Mouse (Mus musculus): ENCODE measurements at regions not wholly inside any gene's neighbourhood (a gene's known extent, or its start where the extent isn't known, plus 50 kb on each side); places are given as distances from the start of the nearest gene placed in this dataset.

DNA sequence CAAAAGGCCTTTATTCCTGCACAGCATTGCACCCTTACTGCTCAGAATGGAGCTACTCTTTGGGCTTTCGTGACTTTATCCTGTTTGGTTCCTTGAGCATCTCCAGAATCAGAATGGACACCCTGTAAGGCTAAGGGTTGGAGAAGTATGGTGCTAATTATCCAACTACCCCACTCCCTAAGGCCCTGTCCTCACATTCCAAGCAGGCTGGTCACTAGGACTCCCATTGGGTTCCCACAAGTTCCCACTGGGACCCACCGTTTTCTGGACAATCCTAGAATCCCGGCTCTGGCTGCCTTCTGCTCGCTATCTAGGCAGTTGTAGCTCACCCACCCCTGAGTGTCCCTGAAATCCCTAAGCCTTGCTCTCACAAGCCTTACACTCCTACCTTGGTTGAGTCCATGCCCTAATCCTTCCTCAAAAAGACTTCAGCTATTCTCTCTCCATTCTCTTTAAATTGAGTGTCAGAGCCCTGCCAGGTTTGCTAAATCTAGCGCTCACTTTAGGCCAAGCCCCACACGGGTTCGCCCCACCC, 146.1 kb downstream of the Efcab1 start:
- no peaks in the 10 kb centered on the region for H3K27me3 ChIP-seq (replicated peaks; ENCODE audit: insufficient read depth, low read length)
- no peaks in the 10 kb centered on the region for H3K9me3 ChIP-seq (ENCODE audit: low read length)
- no peak for DNase-seq (ENCODE audit: low spot score)
- no peaks in the 10 kb centered on the region for H3K36me3 ChIP-seq (ENCODE audit: insufficient read depth, low read length)
- no peaks in the 10 kb centered on the region; the same call in 1 of the 2 replicates for H3K4me1 ChIP-seq (ENCODE audit: insufficient read depth, low read depth, low read length)
- H3K27ac ChIP-seq (ENCODE audit: low read length) = no peak overlapping the region
- ATAC-seq = no peak
- 30% methylated on average over 7 of the region's 7 CpGs for WGBS
- no peak overlapping the region for H3K4me3 ChIP-seq (ENCODE audit: low read depth, low read length)
- H3K4me2 ChIP-seq (replicated peaks; ENCODE audit: low read depth, low read length) = no peak overlapping the region
- no peak overlapping the region for H3K9ac ChIP-seq (replicated peaks; ENCODE audit: low read depth)
- TF ChIP-seq CTCF (IDR thresholded peaks at IDR 0.05) (no peak), EP300 (IDR thresholded peaks at IDR 0.05) (no peak)

DNA sequence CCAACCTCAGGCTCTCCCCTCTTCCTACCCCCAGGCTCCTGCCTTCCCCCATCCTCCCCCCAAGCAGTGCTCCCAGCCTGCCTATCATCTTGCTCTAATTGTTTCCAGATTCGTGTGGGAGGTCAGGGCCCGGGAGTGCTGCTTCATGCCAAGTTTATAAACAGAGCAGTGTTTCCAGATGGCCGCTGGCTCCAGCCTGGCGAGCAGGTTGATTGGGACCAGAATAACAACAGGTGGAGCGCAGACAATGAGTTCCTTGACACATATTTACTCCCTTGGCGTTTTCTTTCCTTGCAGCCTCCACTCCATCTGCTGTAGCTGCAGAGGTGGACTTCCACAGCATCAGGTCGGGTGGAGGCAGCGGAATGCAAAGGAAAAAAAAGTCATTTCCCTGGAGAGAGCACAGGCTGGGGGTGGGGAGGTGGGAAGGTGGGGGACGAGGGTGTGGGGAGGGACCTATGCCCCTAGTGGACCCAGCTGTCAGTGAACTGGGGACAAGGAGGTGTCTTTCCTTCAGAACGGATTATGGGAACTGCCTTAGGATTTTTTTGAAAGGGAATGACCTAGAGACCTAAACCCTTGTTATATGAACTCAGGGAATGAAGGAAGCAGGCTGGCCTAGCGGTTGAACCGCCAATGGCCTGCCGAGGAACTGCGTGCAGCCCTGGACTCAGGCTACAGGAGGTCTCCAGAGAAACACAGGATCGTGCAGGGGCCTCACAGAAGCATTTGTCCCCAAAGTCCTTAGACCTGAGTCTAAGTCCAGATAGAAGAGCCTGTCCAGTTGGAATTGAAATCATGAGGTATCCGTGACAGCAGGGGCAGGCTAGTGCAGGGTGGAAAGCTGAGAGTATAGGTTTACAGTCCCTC, 146.8 kb downstream of the Efcab1 start:
- H3K36me3 ChIP-seq (ENCODE audit: insufficient read depth, low read length) = no peaks in the 10 kb centered on the region
- H3K9me3 ChIP-seq (ENCODE audit: low read length) = no peaks in the 10 kb centered on the region
- H3K4me3 ChIP-seq (ENCODE audit: low read depth, low read length) = no peak overlapping the region
- H3K4me2 ChIP-seq (replicated peaks; ENCODE audit: low read depth, low read length) = no peak overlapping the region; the same call in 1 of the 2 replicates
- WGBS = 13% methylated on average over 16 of the region's 16 CpGs
- H3K4me1 ChIP-seq (ENCODE audit: insufficient read depth, low read depth, low read length) = no peaks in the 10 kb centered on the region; the same call in 1 of the 2 replicates
- no peak overlapping the region for H3K9ac ChIP-seq (replicated peaks; ENCODE audit: low read depth)
- H3K27ac ChIP-seq (ENCODE audit: low read length) = no peak overlapping the region
- no peak for TF ChIP-seq EP300 (IDR thresholded peaks at IDR 0.05)
- no peak for TF ChIP-seq CTCF (IDR thresholded peaks at IDR 0.05)
- no peaks in the 10 kb centered on the region for H3K27me3 ChIP-seq (replicated peaks; ENCODE audit: insufficient read depth, low read length)
- DNase-seq (ENCODE audit: low spot score) (peak; percentile 33), ATAC-seq (peak; percentile 50)

DNA sequence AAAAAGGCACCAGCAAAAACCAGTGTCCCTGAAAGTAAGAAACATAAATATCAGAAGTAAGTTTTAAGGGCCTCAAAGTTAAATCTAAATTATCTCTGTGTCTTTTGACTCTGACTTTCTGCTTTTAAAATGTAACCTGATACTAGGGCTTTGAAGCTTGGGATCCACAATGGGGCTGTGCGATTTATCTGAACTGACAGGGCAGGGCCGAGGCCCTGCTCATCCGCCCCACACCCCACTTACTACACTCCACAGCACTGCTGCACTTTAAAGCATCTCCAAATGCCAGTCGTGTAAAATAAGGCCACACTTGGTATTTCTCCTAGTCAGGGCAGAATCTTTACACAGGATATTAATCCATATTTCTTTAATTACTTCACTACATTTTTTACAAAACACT, 147.4 kb downstream of the Efcab1 start:
- Histone ChIP-seq H3K9ac (replicated peaks; ENCODE audit: low read depth) (no peak overlapping the region), H3K9me3 (ENCODE audit: low read length) (no peaks in the 10 kb centered on the region), H3K4me2 (replicated peaks; ENCODE audit: low read depth, low read length) (no peak overlapping the region), H3K27ac (ENCODE audit: low read length) (no peak overlapping the region), H3K27me3 (replicated peaks; ENCODE audit: insufficient read depth, low read length) (no peaks in the 10 kb centered on the region), H3K4me1 (ENCODE audit: insufficient read depth, low read depth, low read length) (no peaks in the 10 kb centered on the region; the same call in 1 of the 2 replicates), H3K4me3 (ENCODE audit: low read depth, low read length) (no peak overlapping the region), H3K36me3 (ENCODE audit: insufficient read depth, low read length) (no peaks in the 10 kb centered on the region)
- no peak for ATAC-seq
- WGBS = 45% methylated on average over 4 of the region's 4 CpGs
- no peak for DNase-seq (ENCODE audit: low spot score)
- TF ChIP-seq EP300 (IDR thresholded peaks at IDR 0.05) (no peak), CTCF (IDR thresholded peaks at IDR 0.05) (no peak)

DNA sequence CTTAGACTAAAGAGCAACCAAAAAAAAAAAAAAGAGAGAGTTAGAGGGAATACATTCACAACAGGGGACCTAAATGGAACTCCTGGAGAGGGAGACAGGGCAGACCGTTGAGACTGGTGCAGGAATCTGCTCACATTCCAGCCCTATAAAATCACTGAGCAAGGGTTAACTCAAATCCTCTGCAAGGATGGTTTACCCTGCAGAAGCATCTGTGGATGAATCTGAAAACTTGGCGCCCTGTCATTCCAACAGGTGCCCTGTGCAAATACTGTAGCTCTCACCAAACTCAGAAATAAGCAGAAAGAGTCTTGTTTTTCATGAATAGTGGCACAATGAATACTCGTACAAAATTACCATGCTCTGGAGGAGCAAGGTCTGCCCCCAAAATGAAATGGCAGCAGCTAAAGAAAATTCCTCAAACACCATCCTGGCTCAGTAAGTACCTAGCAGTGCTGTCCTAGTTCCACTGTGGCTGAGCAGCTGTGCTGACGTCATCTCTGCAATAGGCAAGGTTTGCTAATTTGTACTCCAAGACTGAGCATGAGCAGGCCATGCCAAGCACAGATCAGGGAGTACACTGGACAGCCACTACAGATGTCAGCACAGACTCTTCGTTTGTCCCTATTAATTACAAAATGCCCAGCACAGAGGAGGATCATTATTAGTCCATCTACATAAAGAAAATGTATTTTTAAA, 148.0 kb downstream of the Efcab1 start:
- WGBS = 55% methylated on average over 5 of the region's 5 CpGs
- Histone ChIP-seq H3K4me2 (replicated peaks; ENCODE audit: low read depth, low read length) (no peak overlapping the region), H3K4me1 (ENCODE audit: insufficient read depth, low read depth, low read length) (no peaks in the 10 kb centered on the region; the same call in 1 of the 2 replicates), H3K9ac (replicated peaks; ENCODE audit: low read depth) (no peak overlapping the region), H3K27ac (ENCODE audit: low read length) (no peak overlapping the region), H3K9me3 (ENCODE audit: low read length) (no peaks in the 10 kb centered on the region), H3K27me3 (replicated peaks; ENCODE audit: insufficient read depth, low read length) (no peaks in the 10 kb centered on the region), H3K4me3 (ENCODE audit: low read depth, low read length) (no peak overlapping the region), H3K36me3 (ENCODE audit: insufficient read depth, low read length) (no peaks in the 10 kb centered on the region)
- DNase-seq (ENCODE audit: low spot score) = peak; percentile 14
- TF ChIP-seq CTCF (IDR thresholded peaks at IDR 0.05) (no peak), EP300 (IDR thresholded peaks at IDR 0.05) (no peak)
- no peak for ATAC-seq

DNA sequence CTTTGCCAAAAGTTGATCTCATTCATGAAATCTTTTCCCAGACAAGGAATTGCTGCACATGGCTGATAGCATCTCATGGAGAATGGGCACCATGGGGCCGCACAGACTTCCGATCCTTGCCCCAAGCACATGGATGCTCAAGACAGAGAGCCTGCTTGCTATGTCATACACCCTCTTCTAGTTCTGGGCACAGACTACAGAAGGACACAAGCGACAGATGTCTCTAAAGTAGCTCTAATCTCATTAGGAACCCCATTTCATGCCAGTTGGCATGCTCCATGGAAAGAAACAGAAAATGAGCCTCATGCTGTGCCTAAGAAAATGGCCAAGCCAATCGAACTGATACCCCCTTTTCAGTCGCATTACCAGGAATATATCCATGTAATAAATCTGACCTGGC, 149.3 kb downstream of the Efcab1 start:
- 81% methylated on average over 5 of the region's 5 CpGs for WGBS
- H3K9ac ChIP-seq (replicated peaks; ENCODE audit: low read depth) = no peak overlapping the region
- no peaks in the 10 kb centered on the region for H3K9me3 ChIP-seq (ENCODE audit: low read length)
- no peaks in the 10 kb centered on the region for H3K36me3 ChIP-seq (ENCODE audit: insufficient read depth, low read length)
- H3K27me3 ChIP-seq (replicated peaks; ENCODE audit: insufficient read depth, low read length) = no peaks in the 10 kb centered on the region
- no peak overlapping the region for H3K4me2 ChIP-seq (replicated peaks; ENCODE audit: low read depth, low read length)
- no peak for ATAC-seq
- no peaks in the 10 kb centered on the region; the same call in 1 of the 2 replicates for H3K4me1 ChIP-seq (ENCODE audit: insufficient read depth, low read depth, low read length)
- no peak for DNase-seq (ENCODE audit: low spot score)
- no peak overlapping the region for H3K27ac ChIP-seq (ENCODE audit: low read length)
- H3K4me3 ChIP-seq (ENCODE audit: low read depth, low read length) = no peak overlapping the region
- no peak for TF ChIP-seq EP300 (IDR thresholded peaks at IDR 0.05)
- no peak for TF ChIP-seq CTCF (IDR thresholded peaks at IDR 0.05)

DNA sequence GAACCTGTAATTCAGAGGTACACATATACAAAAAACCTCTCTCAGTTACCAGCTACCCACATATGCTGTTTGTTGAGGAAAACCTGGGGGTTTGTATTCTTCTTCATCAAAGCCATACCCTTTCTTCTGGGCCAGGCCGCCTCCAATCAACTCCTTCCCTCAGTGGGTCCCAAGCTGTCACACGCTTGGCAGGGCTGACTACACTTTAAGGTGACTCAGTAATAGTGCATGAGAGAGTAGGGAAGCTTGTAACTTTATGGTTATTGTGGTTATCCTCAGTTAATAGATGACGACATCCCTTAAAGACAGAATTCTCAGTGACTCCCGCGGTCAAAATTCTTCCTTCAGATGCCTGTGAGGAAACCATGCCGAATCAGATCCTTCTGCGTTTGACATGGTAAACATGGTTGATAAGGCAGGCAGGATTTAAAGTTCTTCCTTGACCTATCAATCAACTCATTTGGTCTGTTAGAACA, 164.1 kb downstream of the Efcab1 start:
- Histone ChIP-seq H3K9ac (replicated peaks; ENCODE audit: low read depth) (no peak overlapping the region), H3K4me2 (replicated peaks; ENCODE audit: low read depth, low read length) (no peak overlapping the region), H3K27ac (ENCODE audit: low read length) (no peak overlapping the region), H3K4me3 (ENCODE audit: low read depth, low read length) (no peak overlapping the region), H3K9me3 (ENCODE audit: low read length) (no peaks in the 10 kb centered on the region), H3K4me1 (ENCODE audit: insufficient read depth, low read depth, low read length) (no peaks in the 10 kb centered on the region), H3K27me3 (replicated peaks; ENCODE audit: insufficient read depth, low read length) (no peaks in the 10 kb centered on the region), H3K36me3 (ENCODE audit: insufficient read depth, low read length) (no peaks in the 10 kb centered on the region)
- no peak for TF ChIP-seq EP300 (IDR thresholded peaks at IDR 0.05)
- no peak for TF ChIP-seq CTCF (IDR thresholded peaks at IDR 0.05)
- DNase-seq (ENCODE audit: low spot score) = no peak
- WGBS = 76% methylated on average over 7 of the region's 7 CpGs
- no peak for ATAC-seq
